Mouse (Mus musculus): ENCODE measurements at regions not wholly inside any gene's neighbourhood (a gene's known extent, or its start where the extent isn't known, plus 50 kb on each side); places are given as distances from the start of the nearest gene placed in this dataset.

GRCm38 (mm10) chr16:49980178-49980646 lies 179.9 kb downstream of the Cd47 start:
- no peak for TF ChIP-seq CTCF (IDR thresholded peaks at IDR 0.05; ENCODE audit: low read depth, low read length)
- no peak for TF ChIP-seq POLR2A (IDR thresholded peaks at IDR 0.05; ENCODE audit: insufficient read depth, low read length)

All from ES-Bruce4 (cell line).